Mouse (Mus musculus) heart, adult 2 months (tissue): ENCODE measurements around the gene Prm1. TPM values are rescaled to one million over a fixed set of nuclear protein-coding genes. Genes with fewer than 3 reads are reported as not detected.

Source experiments
- DNase-seq, 2 experiments: peaks; one replicate each; pipeline ENCODE4 v3.0.0; 2021
- H3K27ac ChIP-seq: fragments of 200-600 bp; 2 replicates; pipeline ENCODE4 v1.8.1; 2022
- H3K27me3 ChIP-seq: fragments of 200-500 bp; 2 replicates; pipeline ENCODE4 v1.6.1; 2012; ENCODE audit warnings: mild to moderate bottlenecking, low read length, inconsistent platforms, mixed read lengths; ENCODE audit not compliant: control insufficient read depth, insufficient read depth
- H3K36me3 ChIP-seq: fragments of 200-500 bp; 2 replicates; pipeline ENCODE4 v1.6.1; 2012; ENCODE audit warnings: low read length, inconsistent platforms; ENCODE audit not compliant: control insufficient read depth, insufficient read depth
- H3K4me1 ChIP-seq: fragments of 200-500 bp; 2 replicates; pipeline ENCODE4 v1.6.1; 2011; ENCODE audit warnings: low read length; ENCODE audit not compliant: control insufficient read depth, insufficient read depth
- H3K4me3 ChIP-seq: fragments of 200-600 bp; 2 replicates; pipeline ENCODE4 v1.8.1; 2022
- H3K79me2 ChIP-seq: fragments of 200-500 bp; replicated peaks from 2 replicates; pipeline ENCODE4 v1.6.1; 2012; ENCODE audit warnings: mild to moderate bottlenecking, inconsistent platforms, low read length, moderate library complexity, mixed read lengths; ENCODE audit not compliant: control insufficient read depth, insufficient read depth
- H3K9ac ChIP-seq: fragments of 200-500 bp; 2 replicates; pipeline ENCODE4 v1.6.1; 2012; ENCODE audit warnings: low read depth, mild to moderate bottlenecking, control low read depth, inconsistent platforms, low read length, mixed read lengths
- CTCF ChIP-seq: fragments of 200-600 bp; IDR thresholded peaks from 2 replicates; pipeline ENCODE4 v1.8.1; 2022; ENCODE audit warnings: antibody characterized with exemption, mild to moderate bottlenecking, moderate library complexity
- EP300 ChIP-seq: fragments of 200-500 bp; IDR thresholded peaks from 2 replicates; pipeline ENCODE4 v1.6.1; 2011; ENCODE audit warnings: low read depth, low read length, control low read depth; ENCODE audit not compliant: insufficient read depth
- POLR2A ChIP-seq: fragments of 200-500 bp; IDR thresholded peaks from 2 replicates; pipeline ENCODE4 v1.6.1; 2011; ENCODE audit warnings: mild to moderate bottlenecking, low read depth, low read length, control low read depth; ENCODE audit not compliant: insufficient read depth
- WGBS: fragments of 180-500 bp; shearing (Covaris S2); methylation state at CpG from one replicate; pipeline ENCODE4 v1.1.7; 2018; 5-methylcytosine and 5-hydroxymethylcytosine counted together
- intact Hi-C: fragments of 180-260 bp; cut with DNase I; formaldehyde crosslinking; loops from one replicate; pipeline ENCODE4 v1.15.1; 2025
- polyA plus RNA-seq: library from polyadenylated mRNA; depleted of rRNA; stranded (reverse); fragments of >200 nt; gene quantifications from 2 replicates; pipeline ENCODE4 v1.2.3, GENCODE M21; 2012
- total RNA-seq, 2 experiments: library from RNA; stranded (reverse); gene quantifications; 2 replicates each; pipeline ENCODE4 v1.2.3; 2021

The Prm1 gene
- total and polyA plus RNA-seq, 3 experiments, result 4.7 TPM; not detected in 2

DNA sequence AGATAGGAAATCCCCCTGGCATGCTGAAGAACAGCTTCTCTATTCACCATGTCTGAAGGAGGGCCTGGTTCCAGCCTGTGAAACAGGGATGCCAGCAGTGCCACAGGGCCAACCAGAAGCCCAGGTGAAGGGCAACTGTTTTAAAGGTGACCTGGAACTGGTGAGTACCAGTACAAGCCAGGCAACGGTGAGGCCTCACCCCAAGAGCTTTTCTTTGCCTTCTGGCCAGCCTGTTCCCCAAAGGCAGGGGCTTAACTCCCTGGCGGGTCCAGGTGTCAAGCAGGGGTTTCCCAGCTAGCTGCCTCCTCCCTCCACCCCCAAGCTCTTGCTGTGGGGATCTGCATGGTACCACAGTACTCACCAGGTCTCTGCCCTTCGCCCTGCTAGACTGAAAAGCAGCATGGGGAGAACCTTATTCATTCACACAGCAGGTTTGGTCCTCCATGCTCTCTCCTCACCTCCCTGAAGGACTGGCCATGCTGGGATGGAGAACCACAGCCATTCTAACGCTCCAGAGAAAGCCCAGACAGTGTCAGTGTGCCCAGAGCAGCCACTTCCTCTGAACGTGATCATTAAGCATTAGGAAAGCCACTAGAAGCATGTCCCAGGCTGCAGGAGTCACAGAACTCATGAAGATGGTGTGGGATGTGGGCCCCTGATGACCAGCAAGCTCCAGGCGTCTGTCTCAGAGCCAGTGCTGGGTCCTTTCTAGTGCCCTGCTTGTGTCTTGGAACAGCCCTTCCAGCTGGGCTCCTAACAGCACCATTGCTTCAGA lies 23.1 kb downstream of the Prm1 start:
- Histone ChIP-seq H3K4me3 (no peak overlapping the region), H3K9ac (no peak overlapping the region), H3K79me2 (no peaks in the 10 kb centered on the region), H3K27ac (no peak overlapping the region), H3K4me1 (peaks cover 13% of the 10 kb centered on the region), H3K36me3 (no peaks in the 10 kb centered on the region), H3K27me3 (no peaks in the 10 kb centered on the region)
- DNase-seq, result no peak
- TF ChIP-seq EP300 (no peak), POLR2A (no peak), CTCF (no peak)
- WGBS, result 66% methylated on average over 6 of the region's 6 CpGs
- intact Hi-C loops, result no loop called here

- Histone ChIP-seq H3K9ac (no peak overlapping the region), H3K36me3 (no peaks in the 10 kb centered on the region), H3K79me2 (no peaks in the 10 kb centered on the region), H3K27me3 (no peaks in the 10 kb centered on the region), H3K4me3 (no peak overlapping the region), H3K4me1 (peaks cover 9% of the 10 kb centered on the region), H3K27ac (no peak overlapping the region)
- no peak for TF ChIP-seq CTCF
- no peak for DNase-seq
- 87% methylated on average over 9 of the region's 9 CpGs for WGBS
- intact Hi-C loops, result no loop called here
Observed at GRCm38 (mm10) chr16:10781862-10782371, 23.7 kb downstream of the Prm1 start.

DNA sequence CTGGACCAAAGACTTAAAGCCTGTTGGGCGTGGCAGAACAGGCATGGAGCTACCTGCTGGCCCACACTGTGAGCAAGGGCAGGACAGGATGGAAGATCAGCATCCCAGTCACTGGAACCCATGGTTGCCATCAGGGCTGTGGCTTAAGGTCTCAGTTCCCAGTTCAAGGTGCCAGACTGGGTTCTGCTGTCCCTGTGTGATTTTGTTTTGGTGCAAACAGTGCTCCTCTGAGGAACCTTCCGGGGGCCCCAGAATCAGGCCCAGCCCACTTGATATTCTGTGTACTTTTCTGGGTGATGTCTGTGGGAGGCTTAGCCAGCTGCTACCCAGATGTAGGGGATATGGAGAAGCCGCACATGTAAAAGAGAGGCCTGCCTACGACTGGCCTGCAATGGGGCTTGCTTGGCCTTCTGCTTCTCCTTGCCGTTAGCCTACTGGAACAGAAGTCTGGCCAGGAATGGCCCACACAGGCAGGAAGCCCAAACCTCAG lies 25.0 kb downstream of the Prm1 start:
- H3K27me3 ChIP-seq, result no peaks in the 10 kb centered on the region
- H3K27ac ChIP-seq, result no peak overlapping the region
- no peak overlapping the region for H3K9ac ChIP-seq
- no peaks in the 10 kb centered on the region for H3K36me3 ChIP-seq
- TF ChIP-seq EP300, result no peak
- no peak for TF ChIP-seq POLR2A
- TF ChIP-seq CTCF, result no peak
- H3K79me2 ChIP-seq, result no peaks in the 10 kb centered on the region
- intact Hi-C loops, result no loop called here
- peaks cover 4% of the 10 kb centered on the region for H3K4me1 ChIP-seq
- no peak overlapping the region for H3K4me3 ChIP-seq
- WGBS, result 92% methylated on average over 5 of the region's 5 CpGs
- DNase-seq, result no peak

DNA sequence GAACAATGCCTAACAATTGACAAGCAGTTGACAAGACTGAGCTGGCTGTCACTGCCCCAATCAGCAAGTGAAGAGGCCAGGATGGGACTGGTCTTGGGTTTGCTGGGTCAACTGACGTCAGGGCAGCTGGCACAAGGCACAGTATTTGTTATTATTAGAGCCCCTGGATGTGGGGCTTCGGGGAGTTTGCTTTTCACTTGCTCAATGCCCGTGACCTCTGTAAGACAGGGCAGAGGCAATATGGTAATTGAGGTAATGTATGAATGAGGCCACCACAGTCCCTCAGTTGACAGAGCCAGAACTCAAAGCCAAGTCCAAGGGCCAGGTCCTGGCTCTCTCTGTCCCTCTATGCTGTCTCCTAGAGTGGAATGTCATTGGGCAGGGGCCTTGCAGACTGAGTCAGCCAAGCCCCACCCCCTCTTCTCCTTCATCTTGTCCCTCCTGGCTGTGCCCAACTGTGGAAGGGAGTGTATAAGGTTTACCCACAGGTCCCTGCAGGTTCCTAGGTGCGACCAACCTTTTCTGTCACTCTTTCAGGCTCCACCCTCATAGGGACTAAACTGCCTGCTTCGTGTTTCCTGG lies 28.0 kb downstream of the Prm1 start:
- TF ChIP-seq CTCF (no peak), EP300 (no peak), POLR2A (no peak)
- Histone ChIP-seq H3K79me2 (no peaks in the 10 kb centered on the region), H3K36me3 (no peaks in the 10 kb centered on the region), H3K9ac (no peak overlapping the region), H3K27ac (no peak overlapping the region), H3K4me1 (peaks cover 2% of the 10 kb centered on the region), H3K27me3 (no peaks in the 10 kb centered on the region), H3K4me3 (no peak overlapping the region)
- intact Hi-C loops, result no loop called here
- DNase-seq, result no peak
- WGBS, result 70% methylated on average over 5 of the region's 5 CpGs

DNA sequence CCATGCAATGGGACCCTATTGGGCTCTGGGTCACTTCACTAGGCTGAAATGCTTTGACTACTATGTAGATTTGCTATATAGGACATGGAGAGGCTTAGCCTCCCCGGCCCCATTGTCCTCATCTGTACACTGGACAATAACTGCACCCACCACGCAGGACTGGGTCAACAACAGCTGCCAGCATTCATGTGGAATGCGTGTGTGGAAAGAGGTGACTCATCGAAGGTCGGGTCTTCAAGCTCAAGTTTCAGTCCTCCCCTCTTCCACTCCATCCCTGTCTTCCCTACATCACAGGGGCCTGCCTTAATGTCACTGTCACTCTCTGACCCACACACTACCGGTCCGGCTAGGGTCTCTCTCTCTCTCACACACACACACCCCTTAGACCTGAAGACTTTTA lies 29.3 kb downstream of the Prm1 start:
- H3K4me1 ChIP-seq, result no peaks in the 10 kb centered on the region; the same call in 1 of the 2 replicates

GRCm38 (mm10) chr16:10774726-10775125 lies 30.9 kb downstream of the Prm1 start:
- H3K79me2 ChIP-seq, result no peaks in the 10 kb centered on the region
- H3K27ac ChIP-seq, result no peak overlapping the region
- H3K4me1 ChIP-seq, result no peaks in the 10 kb centered on the region; the same call in none of the 2 replicates
- no peak for DNase-seq
- TF ChIP-seq EP300 (no peak), CTCF (no peak), POLR2A (no peak)
- no peak overlapping the region for H3K4me3 ChIP-seq
- no peak overlapping the region for H3K9ac ChIP-seq
- intact Hi-C loops, result no loop called here
- H3K36me3 ChIP-seq, result no peaks in the 10 kb centered on the region
- no peaks in the 10 kb centered on the region for H3K27me3 ChIP-seq
- 65% methylated on average over 4 of the region's 4 CpGs for WGBS

More for the DNA sequence above, 29.3 kb downstream of the Prm1 start:
- H3K27me3 ChIP-seq, result no peaks in the 10 kb centered on the region
- DNase-seq, result no peak
- TF ChIP-seq CTCF (no peak), EP300 (no peak), POLR2A (no peak)
- H3K36me3 ChIP-seq, result no peaks in the 10 kb centered on the region
- no peak overlapping the region for H3K9ac ChIP-seq
- 49% methylated on average over 7 of the region's 7 CpGs for WGBS
- H3K4me3 ChIP-seq, result no peak overlapping the region
- intact Hi-C loops, result no loop called here
- no peak overlapping the region for H3K27ac ChIP-seq
- no peaks in the 10 kb centered on the region for H3K79me2 ChIP-seq
